Mouse (Mus musculus) midbrain, embryonic 11.5 days (tissue): ENCODE measurements around the gene Ppp2r5d. TPM values are rescaled to one million over a fixed set of nuclear protein-coding genes. Genes with fewer than 3 reads are reported as not detected.

Experiments
- ATAC-seq: fragments of 200-750 bp; cut with Nextera tagmentation; 2 replicates; pipeline ENCODE4 v1.8.0; 2017; ENCODE audit warnings: moderate TSS enrichment, moderate library complexity; ENCODE audit not compliant: low FRiP score
- DNase-seq: peaks from one replicate; pipeline ENCODE4 v3.0.0; 2015; ENCODE audit warnings: low spot score; ENCODE audit errors: missing footprints
- H3K27ac ChIP-seq: fragments of 300-500 bp; sonication (generic); 2 replicates; pipeline ENCODE4 v1.5.1; 2014; ENCODE audit warnings: low read depth, low read length
- H3K27me3 ChIP-seq: fragments of 300-500 bp; sonication (generic); 2 replicates; pipeline ENCODE4 v1.6.1; 2014; ENCODE audit warnings: mild to moderate bottlenecking, low read length, moderate library complexity, mixed read lengths; ENCODE audit not compliant: control insufficient read depth, insufficient read depth
- H3K36me3 ChIP-seq: fragments of 300-500 bp; sonication (generic); 2 replicates; pipeline ENCODE4 v1.6.1; 2014; ENCODE audit warnings: mild to moderate bottlenecking, low read length, moderate library complexity, mixed read lengths; ENCODE audit not compliant: control insufficient read depth, insufficient read depth
- H3K4me1 ChIP-seq: fragments of 300-500 bp; sonication (generic); 2 replicates; pipeline ENCODE4 v1.6.1; 2014; ENCODE audit warnings: low read length; ENCODE audit not compliant: control insufficient read depth, insufficient read depth
- H3K4me2 ChIP-seq: fragments of 300-500 bp; sonication (generic); 2 replicates; pipeline ENCODE4 v1.6.1; 2014; ENCODE audit warnings: mild to moderate bottlenecking, moderate library complexity
- H3K4me3 ChIP-seq: fragments of 300-500 bp; sonication (generic); 2 replicates; pipeline ENCODE4 v1.5.1; 2014; ENCODE audit warnings: low read depth, low read length
- H3K9ac ChIP-seq: fragments of 300-500 bp; sonication (generic); 2 replicates; pipeline ENCODE4 v1.6.1; 2014; ENCODE audit warnings: low read length
- H3K9me3 ChIP-seq: fragments of 300-500 bp; sonication (generic); 2 replicates; pipeline ENCODE4 v1.6.1; 2016; ENCODE audit warnings: low read length; ENCODE audit not compliant: control insufficient read depth
- WGBS: fragments of 180-500 bp; shearing (Covaris S2); extraction: QIAGEN DNeasy Blood & Tissue Kit; methylation state at CpG from one replicate; pipeline ENCODE4 v1.1.7; 2014; 5-methylcytosine and 5-hydroxymethylcytosine counted together
- polyA plus RNA-seq: library from polyadenylated mRNA; unstranded; fragments of >200 nt; fragmentation: Nextera tagmentation; extraction: Ambion mirVana; gene quantifications from 2 replicates; pipeline ENCODE4 v1.2.1, GENCODE M21; 2014

The Ppp2r5d gene
- 106 and 110 TPM in 2 replicates for polyA plus RNA-seq

DNA sequence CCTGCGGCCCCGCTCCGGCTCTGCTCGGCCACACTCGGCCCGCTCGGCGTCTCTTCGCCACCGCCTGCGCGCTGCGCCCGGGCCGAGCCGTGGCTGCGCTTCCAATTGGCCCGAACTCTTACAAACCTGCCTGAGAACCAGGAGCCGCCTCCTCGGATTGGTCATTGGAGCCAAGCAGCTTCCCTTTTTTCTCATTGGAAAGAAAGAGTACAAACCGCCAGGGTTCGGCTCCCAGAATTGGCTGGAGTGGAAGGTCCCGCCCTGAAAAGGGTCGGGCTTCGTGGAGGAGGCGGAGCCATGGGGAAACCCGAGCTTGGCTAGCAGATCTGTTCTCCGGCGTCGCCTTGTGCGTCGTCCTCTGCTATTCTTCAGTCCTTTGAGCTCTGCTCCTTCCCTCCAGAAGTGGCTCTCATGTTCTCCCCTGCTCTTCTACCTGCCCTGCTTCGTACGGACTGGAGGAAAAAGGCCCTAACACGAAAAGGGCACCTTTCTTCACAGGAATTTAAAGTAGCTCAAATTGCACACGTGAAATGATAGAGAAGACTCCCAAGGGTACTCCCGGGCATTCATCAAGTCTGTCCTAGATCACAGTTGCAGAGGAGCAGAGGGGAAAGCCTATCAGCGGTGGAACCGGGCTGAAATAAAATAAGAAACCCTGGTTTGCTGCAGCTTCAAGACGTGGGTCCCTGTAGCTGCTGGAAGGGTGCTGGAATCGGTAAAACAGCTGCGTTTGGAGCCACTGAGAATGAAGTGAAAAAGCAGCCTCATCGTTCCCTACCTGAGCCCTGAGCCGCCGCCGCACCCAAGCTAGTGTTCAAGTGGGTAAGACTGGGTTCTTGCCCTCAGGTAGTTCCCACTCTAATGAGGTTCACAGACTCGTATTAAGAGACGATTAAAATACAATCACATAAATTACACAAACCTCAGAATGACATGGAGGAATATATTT, at the start of gene Ppp2r5d:
Gene Ppp2r5d, minus strand, starts transcription at position 225 of the 949 bp plus-strand sequence.
- H3K4me1 ChIP-seq, result peaks cover 19% of the 10 kb centered on the region
- peak; percentile 96 for ATAC-seq
- DNase-seq, result peak; percentile 98
- peak within 1 kb of the TSS; percentile 74 for H3K27ac ChIP-seq
- no peaks in the 10 kb centered on the region; the same call in 1 of the 2 replicates for H3K27me3 ChIP-seq
- peak within 1 kb of the TSS; percentile 62 for H3K4me2 ChIP-seq
- no peaks in the 10 kb centered on the region for H3K36me3 ChIP-seq
- H3K9ac ChIP-seq, result peak within 1 kb of the TSS; percentile 90
- H3K9me3 ChIP-seq, result no peaks in the 10 kb centered on the region
- WGBS, result 2% methylated on average over 48 of the region's 48 CpGs
- peak within 1 kb of the TSS; percentile 87 for H3K4me3 ChIP-seq

- peak within 1 kb of the TSS; percentile 73 for H3K27ac ChIP-seq
- DNase-seq, result peak; percentile 99
- peak within 1 kb of the TSS; percentile 81 for H3K4me3 ChIP-seq
- H3K9ac ChIP-seq, result peak within 1 kb of the TSS; percentile 79
- peaks cover 10% of the 10 kb centered on the region for H3K4me1 ChIP-seq
- no peaks in the 10 kb centered on the region for H3K27me3 ChIP-seq
- no peaks in the 10 kb centered on the region for H3K9me3 ChIP-seq
- under 1% methylated on average over 55 of the region's 58 CpGs for WGBS
- H3K4me2 ChIP-seq, result peak within 1 kb of the TSS; percentile 79
- no peaks in the 10 kb centered on the region for H3K36me3 ChIP-seq
- ATAC-seq, result peak; percentile 99
Measured at GRCm38 (mm10) chr17:46751794-46752556, 47.1 kb upstream of the Ppp2r5d start, which contains the start of gene Cnpy3. Cnpy3 (minus strand) TSS chr17:46752214.

DNA sequence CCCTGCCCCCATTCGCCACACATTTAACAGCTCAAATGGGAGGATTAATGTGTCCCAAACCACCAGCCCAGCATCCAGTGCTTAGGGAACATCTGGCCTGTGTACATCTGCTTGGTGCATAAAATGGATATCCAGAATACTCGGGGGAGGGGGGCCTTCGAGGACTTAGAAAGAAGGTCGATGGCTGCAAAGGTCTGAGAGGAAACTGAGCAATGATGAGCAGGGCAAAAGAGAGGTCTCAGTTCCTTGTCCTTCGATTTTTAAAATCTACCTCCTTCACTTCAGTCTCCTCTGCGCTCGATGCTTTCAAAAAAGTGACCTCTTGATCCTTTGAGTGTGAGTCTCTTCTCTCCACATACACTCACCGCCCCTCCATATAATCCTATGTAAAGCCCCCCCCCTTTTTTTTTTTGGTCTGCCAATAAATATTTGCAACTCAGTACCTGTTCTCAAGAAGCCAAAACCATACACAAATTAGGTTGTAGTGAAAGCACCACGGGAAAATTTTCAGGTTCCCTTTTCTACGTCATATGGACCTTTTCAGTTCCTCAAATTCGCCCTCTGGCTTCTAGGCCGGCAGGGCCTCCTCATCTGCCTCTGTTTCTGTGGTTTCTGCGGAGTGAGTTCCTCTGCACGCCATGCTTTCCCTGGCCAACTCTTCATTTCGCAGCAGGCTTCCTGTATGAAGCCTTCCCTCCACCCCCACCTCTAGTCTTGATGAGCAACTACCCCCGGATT, 46.3 kb upstream of the Ppp2r5d start:
- DNase-seq (no peak), ATAC-seq (no peak)
- Histone ChIP-seq H3K9ac (peak overlapping the region; percentile 79), H3K36me3 (no peaks in the 10 kb centered on the region), H3K4me3 (peak overlapping the region; percentile 81), H3K4me1 (peaks cover 10% of the 10 kb centered on the region), H3K27me3 (no peaks in the 10 kb centered on the region), H3K9me3 (no peaks in the 10 kb centered on the region), H3K4me2 (peak overlapping the region; percentile 79), H3K27ac (peak overlapping the region; percentile 73)
- 26% methylated on average over 16 of the region's 16 CpGs for WGBS

DNA sequence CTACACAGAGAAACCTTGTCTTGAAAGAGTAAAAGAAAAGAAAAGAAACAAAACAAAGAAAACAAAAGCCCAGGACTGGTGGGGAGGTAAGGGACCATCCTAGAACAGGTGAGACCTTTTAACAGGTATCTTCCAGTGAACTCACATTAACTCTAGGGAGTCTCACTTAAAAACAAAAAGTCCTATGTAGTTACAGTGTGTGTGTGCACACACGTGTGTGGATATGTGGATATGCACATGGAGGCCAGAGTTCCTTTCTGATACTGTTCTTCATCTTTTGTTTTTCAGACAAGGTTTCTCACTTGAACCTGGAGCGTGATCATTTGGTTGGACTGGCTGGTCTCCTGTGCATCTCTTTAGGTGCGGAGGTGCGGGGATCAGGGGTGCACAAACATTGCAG, 45.7 kb upstream of the Ppp2r5d start:
- ATAC-seq, result no peak
- DNase-seq, result no peak
- Histone ChIP-seq H3K9ac (peak overlapping the region; percentile 79), H3K4me3 (no peak overlapping the region; the same call in 1 of the 2 replicates), H3K4me1 (peaks cover 10% of the 10 kb centered on the region), H3K4me2 (peak overlapping the region; percentile 79), H3K36me3 (no peaks in the 10 kb centered on the region), H3K9me3 (no peaks in the 10 kb centered on the region), H3K27me3 (no peaks in the 10 kb centered on the region), H3K27ac (no peak overlapping the region)
- WGBS, result 95% methylated on average over 4 of the region's 4 CpGs

DNA sequence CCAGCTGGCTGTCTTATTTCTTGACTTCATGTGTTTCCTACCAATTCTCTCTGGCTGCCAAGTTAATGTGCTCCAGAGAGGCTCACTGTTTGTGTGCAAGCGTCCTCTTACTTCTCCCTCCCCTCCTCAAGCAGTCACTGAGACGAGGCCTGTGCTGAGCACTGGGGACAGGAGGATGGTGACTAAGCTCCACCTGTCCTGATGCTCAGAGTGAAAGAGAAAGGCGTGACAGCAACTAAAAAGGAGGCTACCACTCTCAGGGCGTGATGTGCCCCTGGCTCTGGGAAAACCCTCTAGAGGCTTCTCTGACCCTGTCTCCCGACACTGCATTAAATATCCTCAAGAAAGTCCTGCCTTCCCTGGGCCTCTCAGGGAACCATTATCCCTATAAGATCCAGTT, 44.4 kb upstream of the Ppp2r5d start:
- no peak overlapping the region for H3K27ac ChIP-seq
- 92% methylated on average over 5 of the region's 5 CpGs for WGBS

DNA sequence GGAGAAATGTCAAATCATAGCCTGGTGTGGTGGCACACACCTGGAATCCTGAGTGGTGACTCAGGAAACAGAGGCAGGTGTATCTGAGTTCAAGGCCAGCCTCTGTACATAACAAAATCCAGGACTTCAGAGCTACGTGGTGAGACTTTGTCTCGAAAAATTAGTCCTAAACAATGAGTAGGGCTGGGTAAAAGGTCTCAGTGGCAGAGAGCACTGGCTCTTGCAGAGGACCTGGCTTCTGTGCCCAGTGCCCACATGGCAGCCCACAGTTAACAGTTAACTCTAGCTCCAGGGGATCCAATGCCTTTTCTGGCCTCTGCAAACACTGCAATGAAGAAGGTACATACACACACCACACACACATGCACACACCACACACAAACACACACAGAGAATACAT, 42.9 kb upstream of the Ppp2r5d start:
- 91% methylated on average over 2 of the region's 2 CpGs for WGBS
- no peak overlapping the region for H3K9ac ChIP-seq
- H3K36me3 ChIP-seq, result 0 out of 2 replicates have a peak, but pooled peaks cover 6% of the 10 kb centered on the region
- ATAC-seq, result no peak
- no peaks in the 10 kb centered on the region for H3K27me3 ChIP-seq
- no peak overlapping the region for H3K4me3 ChIP-seq
- no peaks in the 10 kb centered on the region for H3K9me3 ChIP-seq
- no peak overlapping the region for H3K27ac ChIP-seq
- H3K4me2 ChIP-seq, result no peak overlapping the region
- DNase-seq, result no peak
- peaks cover 10% of the 10 kb centered on the region for H3K4me1 ChIP-seq

More for the DNA sequence above, 44.4 kb upstream of the Ppp2r5d start:
- no peak for ATAC-seq
- H3K36me3 ChIP-seq, result no peaks in the 10 kb centered on the region
- H3K9ac ChIP-seq, result no peak overlapping the region
- DNase-seq, result no peak
- no peaks in the 10 kb centered on the region for H3K27me3 ChIP-seq
- no peaks in the 10 kb centered on the region for H3K9me3 ChIP-seq
- no peak overlapping the region for H3K4me3 ChIP-seq
- H3K4me1 ChIP-seq, result peaks cover 10% of the 10 kb centered on the region
- no peak overlapping the region for H3K4me2 ChIP-seq

GRCm38 (mm10) chr17:46747234-46747633, 42.3 kb upstream of the Ppp2r5d start:
- Histone ChIP-seq H3K4me2 (no peak overlapping the region), H3K9ac (no peak overlapping the region), H3K4me3 (no peak overlapping the region), H3K27me3 (no peaks in the 10 kb centered on the region), H3K9me3 (no peaks in the 10 kb centered on the region), H3K27ac (no peak overlapping the region), H3K36me3 (0 out of 2 replicates have a peak, but pooled peaks cover 6% of the 10 kb centered on the region), H3K4me1 (peaks cover 6% of the 10 kb centered on the region)
- DNase-seq, result no peak
- 85% methylated on average over 8 of the region's 8 CpGs for WGBS
- ATAC-seq, result no peak

GRCm38 (mm10) chr17:46745506-46745905, 40.6 kb upstream of the Ppp2r5d start:
- DNase-seq (no peak), ATAC-seq (no peak)
- WGBS, result 84% methylated on average over 2 of the region's 2 CpGs
- H3K9ac ChIP-seq, result no peak overlapping the region
- H3K4me2 ChIP-seq, result no peak overlapping the region
- 0 out of 2 replicates have a peak, but pooled peaks cover 6% of the 10 kb centered on the region for H3K36me3 ChIP-seq
- no peaks in the 10 kb centered on the region for H3K27me3 ChIP-seq
- no peak overlapping the region for H3K27ac ChIP-seq
- H3K9me3 ChIP-seq, result no peaks in the 10 kb centered on the region
- no peak overlapping the region for H3K4me3 ChIP-seq
- no peaks in the 10 kb centered on the region for H3K4me1 ChIP-seq
